Mouse (Mus musculus) heart, postnatal 14 days (tissue): ENCODE measurements around the gene Gm42417. TPM values are rescaled to one million over a fixed set of nuclear protein-coding genes. Genes with fewer than 3 reads are reported as not detected.

Source experiments
- DNase-seq, 2 experiments: peaks; one replicate each; pipeline ENCODE4 v3.0.0; 2021 to 2022
- intact Hi-C: fragments of 180-260 bp; cut with DNase I; formaldehyde crosslinking; loops from one replicate; pipeline ENCODE4 v1.15.1; 2025
- microRNA-seq, 2 experiments: library from miRNA; unstranded; fragments of <30 nt; microRNA quantifications; one replicate each; pipeline ENCODE4 v1.2.0; 2021 to 2022
- total RNA-seq, 2 experiments: library from RNA; stranded (reverse); gene quantifications; 2 replicates each; pipeline ENCODE4 v1.2.3; 2021

Gene Gm42417
- total RNA-seq, 2 experiments from 2014 or later = 52.6 to 94.6 TPM

- intact Hi-C loops = no loop called here
- no peak for DNase-seq
These were observed 55.4 kb downstream of the Gm42417 start for GRCm38 (mm10) chr1:36483825-36484224.

Small RNA genes within 50 kb of the gene (microRNA-seq; reads per million reads assigned to microRNA genes)
- 0 reads per million in 2 experiments for gene Gm47280

Other genes with a start within 250 kb of the Gm42417 start
- gene Arid5a, start 231.7 kb downstream of the Gm42417 start, total RNA-seq = 10 to 100 TPM in 1 of 2 experiments, 1 to 10 TPM in 1; 9.1 to 11.4 TPM
- gene Kansl3, start 170.2 kb downstream of the Gm42417 start, total RNA-seq = 10 to 100 TPM; 58.8 to 60.5 TPM
- gene Fer1l5, start 167.1 kb downstream of the Gm42417 start, total RNA-seq = not detected
- 10 to 100 TPM; 19.9 to 20.8 TPM for gene Lman2l, start 94.2 kb downstream of the Gm42417 start, total RNA-seq
- gene Cnnm4, start 67.8 kb downstream of the Gm42417 start, total RNA-seq = 1 to 10 TPM; 3.4 to 4.1 TPM
- 10 to 100 TPM; 12.9 to 15.6 TPM for gene Cnnm3, start 27.6 kb downstream of the Gm42417 start, total RNA-seq
- 100 to 1,000 TPM; 101 to 170 TPM for gene Ankrd23, start 2.5 kb downstream of the Gm42417 start, total RNA-seq
- 10 to 100 TPM; 10.4 to 11.9 TPM for gene Ankrd39, start 8.0 kb upstream of the Gm42417 start, total RNA-seq
- 10 to 100 TPM; 19.4 to 20.0 TPM for gene Sema4c, start 18.9 kb upstream of the Gm42417 start, total RNA-seq
- gene Fam178b, start 143.8 kb upstream of the Gm42417 start, total RNA-seq = under 1 TPM; 0.67 to 0.73 TPM
- gene Cox5b, start 152.0 kb upstream of the Gm42417 start, total RNA-seq = 1,000 to 10,000 TPM; 2,156 to 2,164 TPM
- not detected for gene 4933424G06Rik, start 170.7 kb upstream of the Gm42417 start, total RNA-seq
- 100 to 1,000 TPM; 106 TPM for gene Actr1b, start 175.0 kb upstream of the Gm42417 start, total RNA-seq
- 1 to 10 TPM in 1 of 2 experiments, under 1 TPM in 1; 0.22 to 3.3 TPM for gene Zap70, start 222.4 kb upstream of the Gm42417 start, total RNA-seq